Mouse (Mus musculus) erythroblast, embryonic 14.5 days (primary cell): ENCODE data around the gene 4930558K02Rik. TPM values are rescaled to one million over a fixed set of nuclear protein-coding genes. Genes with fewer than 3 reads are reported as not detected.

Experiments used
- H3K27me3 ChIP-seq: 2 replicates; pipeline ENCODE4 v1.6.1; 2012; ENCODE audit warnings: inconsistent platforms; ENCODE audit not compliant: control insufficient read depth
- H3K36me3 ChIP-seq: 2 replicates; pipeline ENCODE4 v1.6.1; 2012; ENCODE audit warnings: mild to moderate bottlenecking, inconsistent platforms; ENCODE audit not compliant: control insufficient read depth
- H3K4me1 ChIP-seq: 2 replicates; pipeline ENCODE4 v1.6.1; 2012; ENCODE audit warnings: inconsistent platforms; ENCODE audit not compliant: control insufficient read depth
- H3K4me3 ChIP-seq: replicated peaks from 2 replicates; pipeline ENCODE3; 2012; ENCODE audit warnings: moderate library complexity, mild to moderate bottlenecking, inconsistent platforms
- H3K9me3 ChIP-seq: 2 replicates; pipeline ENCODE4 v1.6.1; 2012; ENCODE audit warnings: low read length, inconsistent platforms, mixed read lengths; ENCODE audit not compliant: control insufficient read depth
- GATA1 ChIP-seq: IDR thresholded peaks from 2 replicates; pipeline ENCODE4 v1.6.1; 2012; ENCODE audit warnings: low read length, inconsistent platforms, mixed read lengths
- TAL1 ChIP-seq: IDR thresholded peaks from 3 replicates; pipeline ENCODE4 v1.6.1; 2012; ENCODE audit warnings: low read length, inconsistent platforms, mixed read lengths
- polyA plus RNA-seq: library from polyadenylated mRNA; stranded (reverse); fragments of >175 nt; gene quantifications from 2 replicates; pipeline ENCODE4 v1.2.3, GENCODE M21; 2012

4930558K02Rik gene
- polyA plus RNA-seq, 1 experiment, result not detected

DNA sequence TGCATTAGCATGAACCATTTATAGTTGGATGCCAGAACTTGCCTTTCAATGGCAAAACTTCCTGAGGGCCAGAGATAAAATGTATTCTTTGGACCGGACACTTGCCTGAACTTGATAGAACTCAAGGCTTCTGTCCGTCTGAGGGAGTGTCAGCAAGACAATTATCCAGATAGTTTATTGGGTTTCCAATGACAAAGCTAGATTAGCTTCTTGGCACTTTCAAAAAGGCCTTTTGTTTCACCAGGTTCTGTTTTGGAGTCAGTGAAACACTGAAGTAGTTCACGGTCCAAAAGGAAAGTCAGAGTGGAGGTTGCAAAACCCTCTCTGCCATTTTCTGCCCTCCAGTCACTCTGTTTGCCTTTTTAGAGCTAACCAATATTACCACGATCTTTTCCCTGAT is 48.1 kb downstream of the 4930558K02Rik start:
- H3K4me1 ChIP-seq, result no peaks in the 10 kb centered on the region
- H3K4me3 ChIP-seq, result no peak overlapping the region

GRCm38 (mm10) chr1:161927976-161928375 is 51.5 kb downstream of the 4930558K02Rik start:
- H3K27me3 ChIP-seq, result no peaks in the 10 kb centered on the region

More for the DNA sequence above, 48.1 kb downstream of the 4930558K02Rik start:
- no peaks in the 10 kb centered on the region for H3K9me3 ChIP-seq
- TF ChIP-seq TAL1, result no peak
- no peak for TF ChIP-seq GATA1
- no peaks in the 10 kb centered on the region for H3K36me3 ChIP-seq
- H3K27me3 ChIP-seq, result no peaks in the 10 kb centered on the region

DNA sequence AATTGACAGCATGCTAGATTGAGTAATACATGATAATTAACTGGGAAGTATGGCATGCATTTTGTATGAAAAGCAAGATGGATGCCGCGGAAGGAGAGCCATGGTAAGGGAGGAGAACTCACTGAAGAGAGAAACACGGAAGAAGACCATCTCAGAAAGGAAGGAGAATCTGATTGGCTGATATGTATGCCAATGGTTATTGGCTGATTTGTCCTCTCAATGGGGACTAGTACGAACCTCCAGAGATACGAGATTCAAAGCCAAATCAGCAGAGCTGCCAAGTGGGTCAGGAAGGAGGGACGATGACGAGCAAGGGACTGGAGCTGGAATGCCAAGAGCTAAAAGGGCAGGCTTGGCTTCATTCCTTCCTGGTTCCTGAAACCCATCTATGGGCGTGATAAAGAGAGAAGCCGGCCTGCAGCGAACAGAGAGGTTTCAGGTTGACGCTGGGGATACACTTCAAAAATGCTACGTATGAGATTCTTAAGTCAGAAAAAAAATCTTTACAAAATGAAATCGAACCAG is 54.1 kb downstream of the 4930558K02Rik start:
- H3K4me3 ChIP-seq, result no peak overlapping the region
- no peak for TF ChIP-seq TAL1
- H3K36me3 ChIP-seq, result no peaks in the 10 kb centered on the region
- no peaks in the 10 kb centered on the region for H3K9me3 ChIP-seq
- H3K4me1 ChIP-seq, result peaks cover 2% of the 10 kb centered on the region
- no peaks in the 10 kb centered on the region for H3K27me3 ChIP-seq

More at GRCm38 (mm10) chr1:161927976-161928375, 51.5 kb downstream of the 4930558K02Rik start:
- Histone ChIP-seq H3K36me3 (no peaks in the 10 kb centered on the region), H3K4me3 (no peak overlapping the region), H3K4me1 (no peaks in the 10 kb centered on the region), H3K9me3 (no peaks in the 10 kb centered on the region)
- no peak for TF ChIP-seq GATA1
- TF ChIP-seq TAL1, result no peak

DNA sequence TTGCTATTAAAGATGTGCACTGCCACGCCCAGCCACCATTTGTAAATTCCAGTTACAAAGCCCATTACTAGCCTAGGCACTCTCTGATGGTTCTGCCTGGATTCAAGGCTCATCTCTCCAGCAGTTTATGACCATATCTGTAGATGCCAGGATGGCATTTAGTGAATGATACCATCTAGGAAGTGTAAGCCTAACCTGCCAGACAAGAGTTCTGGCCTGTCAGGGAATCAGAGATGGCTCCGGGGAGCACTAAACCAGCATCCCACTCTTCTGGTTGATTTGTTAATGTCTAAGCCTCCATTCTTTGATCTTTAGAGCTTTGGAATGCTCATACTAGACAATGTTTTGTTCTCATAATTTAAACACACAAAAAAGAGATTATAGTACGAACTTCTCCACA is 55.1 kb downstream of the 4930558K02Rik start:
- Histone ChIP-seq H3K4me1 (peaks cover 2% of the 10 kb centered on the region), H3K36me3 (no peaks in the 10 kb centered on the region), H3K27me3 (no peaks in the 10 kb centered on the region), H3K4me3 (no peak overlapping the region), H3K9me3 (no peaks in the 10 kb centered on the region)
- no peak for TF ChIP-seq GATA1
- no peak for TF ChIP-seq TAL1

DNA sequence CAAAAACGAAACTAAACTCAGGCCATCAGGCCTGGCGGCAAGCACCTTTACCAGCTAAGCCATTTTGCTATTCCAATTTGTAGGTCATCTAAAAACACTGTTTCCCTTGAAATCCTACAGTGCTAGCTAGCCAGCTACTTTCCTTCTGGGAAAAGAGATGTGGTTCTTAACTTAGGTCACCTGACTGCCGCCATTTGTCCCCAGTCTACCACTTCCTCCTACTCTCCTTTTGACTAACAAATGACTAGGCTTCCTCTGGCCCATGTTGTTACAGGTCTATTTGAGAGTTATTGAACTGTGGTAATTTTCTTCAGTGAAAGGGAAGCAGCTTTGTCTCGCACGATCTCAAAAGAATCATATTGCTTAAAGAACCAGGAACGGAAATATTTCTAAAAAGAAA is 57.5 kb downstream of the 4930558K02Rik start:
- TF ChIP-seq TAL1, result no peak
- no peak for TF ChIP-seq GATA1
- Histone ChIP-seq H3K27me3 (no peaks in the 10 kb centered on the region), H3K4me3 (no peak overlapping the region), H3K9me3 (no peaks in the 10 kb centered on the region), H3K36me3 (no peaks in the 10 kb centered on the region), H3K4me1 (peaks cover 2% of the 10 kb centered on the region)

DNA sequence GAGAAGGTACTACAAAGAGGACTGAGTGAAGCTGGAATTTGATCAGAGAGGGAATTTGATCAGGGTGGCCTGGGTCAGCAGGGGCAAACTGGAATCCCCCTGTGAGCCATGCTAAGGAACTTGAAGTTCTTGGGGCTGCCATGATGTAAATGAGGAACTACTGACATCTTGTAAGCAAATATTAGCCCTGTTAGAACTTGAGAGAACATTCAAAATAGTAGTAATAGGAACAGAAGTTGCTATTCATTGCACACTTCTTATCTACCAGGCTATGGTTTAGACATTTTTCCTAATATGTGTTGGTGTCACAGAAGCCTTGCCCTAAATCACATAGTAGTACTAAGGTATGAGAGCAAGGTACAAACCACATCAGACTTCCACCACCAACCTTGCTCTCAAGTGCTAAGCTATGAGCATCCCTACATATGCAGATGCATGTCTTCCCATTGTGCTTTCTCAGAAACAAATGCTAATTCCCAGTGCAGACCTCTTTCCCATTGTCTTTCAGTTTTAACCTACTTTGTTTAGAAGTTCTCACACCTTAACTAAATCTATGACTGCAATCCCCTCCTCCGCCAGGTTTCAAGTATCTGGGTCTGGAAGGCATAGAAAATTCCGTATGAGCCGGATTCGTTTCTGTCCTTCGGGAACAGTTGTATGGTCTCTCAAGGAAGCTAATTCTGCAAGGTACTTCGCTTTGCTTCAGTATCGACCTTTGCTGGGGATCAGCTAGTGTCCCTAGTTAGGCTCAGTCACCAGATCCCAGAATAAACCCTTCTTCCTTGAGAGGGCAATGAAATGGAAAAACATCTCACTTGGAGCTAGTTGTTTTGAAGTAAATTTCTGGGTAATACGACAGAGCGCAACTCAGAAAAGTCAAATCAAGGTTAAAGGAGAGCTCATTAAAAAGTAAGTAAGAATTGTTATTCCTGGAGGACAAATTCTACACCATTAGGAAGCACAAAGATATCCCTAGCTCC is 58.7 kb downstream of the 4930558K02Rik start:
- H3K36me3 ChIP-seq, result no peaks in the 10 kb centered on the region
- TF ChIP-seq TAL1 (no peak), GATA1 (no peak)
- H3K4me1 ChIP-seq, result peaks cover 4% of the 10 kb centered on the region
- H3K4me3 ChIP-seq, result no peak overlapping the region
- H3K9me3 ChIP-seq, result no peaks in the 10 kb centered on the region
- peaks cover 2% of the 10 kb centered on the region for H3K27me3 ChIP-seq

DNA sequence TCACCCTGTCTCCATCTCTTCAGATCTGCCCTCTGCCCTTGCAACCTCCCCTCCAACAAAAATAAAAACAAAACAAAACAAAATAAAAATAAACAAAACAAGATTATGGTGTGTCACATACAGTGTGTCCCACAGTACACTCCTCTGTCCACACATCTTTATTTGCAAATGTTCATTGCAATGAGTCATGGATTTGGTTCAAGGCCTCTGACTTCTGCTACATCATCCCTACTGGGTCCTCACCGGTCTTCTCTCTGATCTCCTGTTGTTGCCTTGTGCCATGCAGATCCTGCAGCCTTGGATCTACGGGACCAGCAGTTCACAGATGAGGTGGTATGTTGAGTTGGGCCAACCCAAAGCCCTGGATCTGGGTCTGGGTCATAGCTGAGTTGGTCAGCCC is 59.8 kb downstream of the 4930558K02Rik start:
- H3K4me3 ChIP-seq, result no peak overlapping the region
- no peak for TF ChIP-seq GATA1
- TF ChIP-seq TAL1, result no peak
- H3K4me1 ChIP-seq, result peaks cover 4% of the 10 kb centered on the region
- H3K9me3 ChIP-seq, result no peaks in the 10 kb centered on the region
- peaks cover 2% of the 10 kb centered on the region for H3K27me3 ChIP-seq
- H3K36me3 ChIP-seq, result no peaks in the 10 kb centered on the region

DNA sequence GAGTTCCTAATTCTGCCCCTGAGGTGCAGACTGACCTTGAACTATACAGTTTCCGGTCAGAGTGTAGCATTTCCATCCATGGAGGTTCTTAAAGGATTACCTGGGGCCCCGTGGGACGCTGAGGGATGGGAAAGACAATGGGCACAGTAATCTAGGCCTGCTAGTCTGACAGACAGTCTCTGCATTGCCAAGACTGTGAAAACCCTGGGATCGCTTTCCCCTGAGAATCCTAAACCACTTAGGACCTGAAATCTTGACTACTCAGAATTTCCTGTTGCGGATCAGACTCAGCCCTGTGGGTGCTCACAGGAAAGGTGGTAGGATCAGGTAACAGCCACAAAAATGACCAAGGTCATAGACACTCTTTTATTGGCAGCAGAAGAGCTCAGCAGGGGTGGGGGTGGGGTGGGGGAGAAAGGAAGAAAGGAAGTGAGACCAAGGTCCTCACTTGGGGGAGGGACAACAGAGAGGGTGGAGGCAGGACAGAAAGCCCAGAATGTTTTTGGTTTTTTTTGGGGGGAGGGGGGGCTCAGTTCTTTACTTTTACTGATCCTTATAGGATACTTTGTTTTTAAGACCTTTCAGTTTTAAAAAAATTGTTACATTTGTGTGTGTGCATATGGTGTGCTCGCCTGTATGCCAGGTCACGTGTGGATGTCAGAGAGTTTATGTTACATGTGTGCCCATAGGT is 60.6 kb downstream of the 4930558K02Rik start:
- TF ChIP-seq GATA1 (no peak), TAL1 (no peak)
- Histone ChIP-seq H3K4me1 (peaks cover 4% of the 10 kb centered on the region), H3K27me3 (peaks cover 2% of the 10 kb centered on the region), H3K4me3 (no peak overlapping the region), H3K9me3 (no peaks in the 10 kb centered on the region), H3K36me3 (no peaks in the 10 kb centered on the region)

- H3K4me3 ChIP-seq, result no peak overlapping the region
- no peaks in the 10 kb centered on the region for H3K36me3 ChIP-seq
- peaks cover 2% of the 10 kb centered on the region for H3K27me3 ChIP-seq
- H3K9me3 ChIP-seq, result no peaks in the 10 kb centered on the region
- TF ChIP-seq GATA1 (no peak), TAL1 (no peak)
- peaks cover 4% of the 10 kb centered on the region for H3K4me1 ChIP-seq
Measured at GRCm38 (mm10) chr1:161917940-161918484, 61.4 kb downstream of the 4930558K02Rik start.
